Mouse (Mus musculus): ENCODE results near the gene Plekhh2. TPM values are rescaled to one million over a fixed set of nuclear protein-coding genes. Genes with fewer than 3 reads are reported as not detected.

Gene Plekhh2
- polyA plus RNA-seq, 1 experiment from 2014 or later: 8.0 TPM

GRCm38 (mm10) chr17:84650302-84651017, 138.8 kb downstream of the Plekhh2 start:
- H3K27me3 ChIP-seq (replicated peaks; ENCODE audit: control insufficient read depth, insufficient read depth, low read length): no peaks in the 10 kb centered on the region
- no peak overlapping the region for H3K9ac ChIP-seq (ENCODE audit: low read depth, low read length)
- 84% methylated on average over 9 of the region's 9 CpGs for WGBS
- H3K4me1 ChIP-seq (ENCODE audit: control insufficient read depth, insufficient read depth, low read length): 0 out of 2 replicates have a peak, but pooled peaks cover 3% of the 10 kb centered on the region
- ATAC-seq (ENCODE audit: low read depth) (no peak), DNase-seq (ENCODE audit: low spot score) (no peak)
- H3K4me2 ChIP-seq (ENCODE audit: low read depth, low read length): no peak overlapping the region
- no peak overlapping the region for H3K4me3 ChIP-seq (ENCODE audit: low read depth, low read length)
- H3K27ac ChIP-seq (replicated peaks; ENCODE audit: low read depth, low read length): no peak overlapping the region
- H3K36me3 ChIP-seq (ENCODE audit: control insufficient read depth, insufficient read depth, low read length): peaks cover 12% of the 10 kb centered on the region
- no peaks in the 10 kb centered on the region for H3K9me3 ChIP-seq (ENCODE audit: control insufficient read depth, low read length)

- ATAC-seq (ENCODE audit: low read depth): no peak
- Histone ChIP-seq H3K9ac (ENCODE audit: low read depth, low read length) (no peak overlapping the region), H3K4me1 (ENCODE audit: control insufficient read depth, insufficient read depth, low read length) (peaks cover 6% of the 10 kb centered on the region; the same call in 1 of the 2 replicates), H3K9me3 (ENCODE audit: control insufficient read depth, low read length) (no peaks in the 10 kb centered on the region), H3K27ac (replicated peaks; ENCODE audit: low read depth, low read length) (no peak overlapping the region), H3K36me3 (ENCODE audit: control insufficient read depth, insufficient read depth, low read length) (peaks cover 12% of the 10 kb centered on the region), H3K4me2 (ENCODE audit: low read depth, low read length) (no peak overlapping the region), H3K4me3 (ENCODE audit: low read depth, low read length) (no peak overlapping the region), H3K27me3 (replicated peaks; ENCODE audit: control insufficient read depth, insufficient read depth, low read length) (no peaks in the 10 kb centered on the region)
- DNase-seq (ENCODE audit: low spot score): no peak
- WGBS: 88% methylated on average over 9 of the region's 9 CpGs
Measured at GRCm38 (mm10) chr17:84653544-84653943, 141.8 kb downstream of the Plekhh2 start.

DNA sequence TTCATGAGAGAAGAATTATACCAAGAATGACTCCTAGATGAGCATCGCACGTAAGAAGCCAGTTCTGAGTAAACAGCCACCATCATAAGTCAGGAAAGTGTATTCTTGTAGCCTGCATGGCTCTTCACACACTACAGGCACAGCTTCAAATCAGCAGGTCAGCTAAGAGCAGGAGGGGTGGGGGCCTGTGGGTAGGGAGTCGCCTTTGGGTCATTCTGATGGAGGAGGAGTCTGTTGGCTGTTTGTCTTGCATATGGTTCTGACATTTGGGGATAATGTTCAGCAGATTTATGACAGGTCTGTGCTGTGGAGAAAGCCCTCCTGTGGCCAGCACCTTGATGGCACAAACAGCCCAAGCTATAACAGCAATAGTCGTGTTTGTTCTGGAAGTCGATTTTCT, 144.5 kb downstream of the Plekhh2 start:
- no peak overlapping the region for H3K9ac ChIP-seq (ENCODE audit: low read depth, low read length)
- no peak overlapping the region for H3K27ac ChIP-seq (replicated peaks; ENCODE audit: low read depth, low read length)
- H3K4me3 ChIP-seq (ENCODE audit: low read depth, low read length): no peak overlapping the region
- ATAC-seq (ENCODE audit: low read depth) (no peak), DNase-seq (ENCODE audit: low spot score) (no peak)
- WGBS: 74% methylated on average over 5 of the region's 5 CpGs
- H3K27me3 ChIP-seq (replicated peaks; ENCODE audit: control insufficient read depth, insufficient read depth, low read length): no peaks in the 10 kb centered on the region
- peaks cover 6% of the 10 kb centered on the region; the same call in 1 of the 2 replicates for H3K4me1 ChIP-seq (ENCODE audit: control insufficient read depth, insufficient read depth, low read length)
- no peak overlapping the region for H3K4me2 ChIP-seq (ENCODE audit: low read depth, low read length)
- H3K9me3 ChIP-seq (ENCODE audit: control insufficient read depth, low read length): no peaks in the 10 kb centered on the region
- peaks cover 12% of the 10 kb centered on the region for H3K36me3 ChIP-seq (ENCODE audit: control insufficient read depth, insufficient read depth, low read length)

DNA sequence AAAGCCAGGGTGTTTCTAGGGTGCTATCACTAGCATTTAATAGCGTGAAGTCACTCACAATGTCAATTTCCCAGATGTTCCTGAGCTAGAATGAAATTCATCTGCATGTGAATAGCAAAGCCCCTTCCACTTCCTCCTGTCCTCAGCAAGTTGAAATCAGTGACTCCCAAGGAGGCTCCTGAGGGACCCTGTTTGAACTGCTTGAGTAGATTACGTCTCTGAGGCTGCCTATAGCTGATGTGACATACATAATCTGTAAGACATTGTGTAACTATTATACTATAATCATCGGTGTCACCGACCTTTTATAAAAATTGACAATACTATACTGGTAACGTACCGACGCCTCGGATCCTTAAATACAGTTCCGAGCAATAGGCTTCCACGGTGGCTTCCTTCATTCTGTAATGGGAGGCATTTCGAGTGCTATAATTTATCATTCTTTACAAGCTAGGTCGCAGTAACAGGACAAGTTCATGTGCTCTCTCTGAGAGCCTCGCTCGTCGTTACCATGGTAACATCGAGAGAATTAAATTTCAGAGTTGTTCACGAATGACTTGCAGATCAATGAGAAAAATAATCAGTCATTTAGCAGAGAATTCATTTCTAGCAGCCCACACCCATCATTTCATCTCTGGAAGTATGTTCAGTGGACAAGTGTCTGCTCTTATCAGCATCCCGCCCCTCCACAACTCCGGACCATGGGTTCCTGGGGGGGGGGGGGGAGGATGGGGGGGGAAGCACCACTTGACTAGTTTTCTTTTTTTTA, 145.1 kb downstream of the Plekhh2 start:
- 64% methylated on average over 19 of the region's 19 CpGs for WGBS
- no peak overlapping the region for H3K4me3 ChIP-seq (ENCODE audit: low read depth, low read length)
- no peak overlapping the region for H3K9ac ChIP-seq (ENCODE audit: low read depth, low read length)
- no peaks in the 10 kb centered on the region for H3K27me3 ChIP-seq (replicated peaks; ENCODE audit: control insufficient read depth, insufficient read depth, low read length)
- H3K36me3 ChIP-seq (ENCODE audit: control insufficient read depth, insufficient read depth, low read length): peaks cover 12% of the 10 kb centered on the region
- H3K27ac ChIP-seq (replicated peaks; ENCODE audit: low read depth, low read length): no peak overlapping the region
- no peak for ATAC-seq (ENCODE audit: low read depth)
- no peaks in the 10 kb centered on the region for H3K9me3 ChIP-seq (ENCODE audit: control insufficient read depth, low read length)
- no peak for DNase-seq (ENCODE audit: low spot score)
- no peak overlapping the region for H3K4me2 ChIP-seq (ENCODE audit: low read depth, low read length)
- peaks cover 9% of the 10 kb centered on the region; the same call in 1 of the 2 replicates for H3K4me1 ChIP-seq (ENCODE audit: control insufficient read depth, insufficient read depth, low read length)

- H3K4me1 ChIP-seq (ENCODE audit: control insufficient read depth, insufficient read depth, low read length): peaks cover 12% of the 10 kb centered on the region; the same call in 1 of the 2 replicates
- no peak for DNase-seq (ENCODE audit: low spot score)
- ATAC-seq (ENCODE audit: low read depth): no peak
- H3K4me3 ChIP-seq (ENCODE audit: low read depth, low read length): no peak overlapping the region
- peaks cover 12% of the 10 kb centered on the region for H3K36me3 ChIP-seq (ENCODE audit: control insufficient read depth, insufficient read depth, low read length)
- no peak overlapping the region for H3K4me2 ChIP-seq (ENCODE audit: low read depth, low read length)
- H3K27me3 ChIP-seq (replicated peaks; ENCODE audit: control insufficient read depth, insufficient read depth, low read length): no peaks in the 10 kb centered on the region
- H3K9ac ChIP-seq (ENCODE audit: low read depth, low read length): no peak overlapping the region
- H3K9me3 ChIP-seq (ENCODE audit: control insufficient read depth, low read length): no peaks in the 10 kb centered on the region
- no peak overlapping the region for H3K27ac ChIP-seq (replicated peaks; ENCODE audit: low read depth, low read length)
- WGBS: 53% methylated on average over 3 of the region's 3 CpGs
Measured at GRCm38 (mm10) chr17:84657422-84657732, 145.7 kb downstream of the Plekhh2 start.

DNA sequence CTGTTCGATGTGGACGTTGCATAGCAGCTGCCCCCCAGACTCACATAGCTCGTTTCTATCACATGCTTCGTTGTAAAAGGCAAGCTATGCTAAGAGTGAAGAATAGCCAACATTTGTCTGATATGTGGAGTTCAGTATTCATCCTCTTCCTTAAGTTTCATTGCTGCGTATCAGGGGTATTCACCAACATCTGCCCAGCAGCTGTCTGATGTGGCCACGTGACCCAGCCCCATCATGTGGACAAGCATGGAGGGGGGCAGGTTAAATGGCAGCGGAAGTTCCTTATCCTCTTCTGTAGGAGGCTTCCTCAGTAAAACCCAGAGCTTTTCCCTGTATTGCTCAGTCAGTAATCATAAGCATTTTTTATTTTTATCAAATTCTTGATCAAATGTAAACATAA, 146.1 kb downstream of the Plekhh2 start:
- ATAC-seq (ENCODE audit: low read depth): no peak
- Histone ChIP-seq H3K9me3 (ENCODE audit: control insufficient read depth, low read length) (no peaks in the 10 kb centered on the region), H3K4me3 (ENCODE audit: low read depth, low read length) (no peak overlapping the region), H3K9ac (ENCODE audit: low read depth, low read length) (no peak overlapping the region), H3K4me2 (ENCODE audit: low read depth, low read length) (no peak overlapping the region), H3K27ac (replicated peaks; ENCODE audit: low read depth, low read length) (no peak overlapping the region), H3K27me3 (replicated peaks; ENCODE audit: control insufficient read depth, insufficient read depth, low read length) (no peaks in the 10 kb centered on the region), H3K36me3 (ENCODE audit: control insufficient read depth, insufficient read depth, low read length) (peaks cover 12% of the 10 kb centered on the region), H3K4me1 (ENCODE audit: control insufficient read depth, insufficient read depth, low read length) (peaks cover 12% of the 10 kb centered on the region; the same call in 1 of the 2 replicates)
- WGBS: 52% methylated on average over 7 of the region's 7 CpGs
- no peak for DNase-seq (ENCODE audit: low spot score)

GRCm38 (mm10) chr17:84658195-84658594, 146.5 kb downstream of the Plekhh2 start:
- 24% methylated on average over 5 of the region's 5 CpGs for WGBS
- no peaks in the 10 kb centered on the region for H3K9me3 ChIP-seq (ENCODE audit: control insufficient read depth, low read length)

GRCm38 (mm10) chr17:84658951-84659350, 147.3 kb downstream of the Plekhh2 start:
- Histone ChIP-seq H3K36me3 (ENCODE audit: control insufficient read depth, insufficient read depth, low read length) (0 out of 2 replicates have a peak, but pooled peaks cover under 1% of the 10 kb centered on the region), H3K27me3 (replicated peaks; ENCODE audit: control insufficient read depth, insufficient read depth, low read length) (no peaks in the 10 kb centered on the region), H3K9me3 (ENCODE audit: control insufficient read depth, low read length) (no peaks in the 10 kb centered on the region), H3K4me2 (ENCODE audit: low read depth, low read length) (no peak overlapping the region), H3K9ac (ENCODE audit: low read depth, low read length) (no peak overlapping the region), H3K27ac (replicated peaks; ENCODE audit: low read depth, low read length) (no peak overlapping the region), H3K4me1 (ENCODE audit: control insufficient read depth, insufficient read depth, low read length) (peaks cover 12% of the 10 kb centered on the region; the same call in 1 of the 2 replicates), H3K4me3 (ENCODE audit: low read depth, low read length) (no peak overlapping the region)
- 70% methylated on average over 8 of the region's 8 CpGs for WGBS
- ATAC-seq (ENCODE audit: low read depth): no peak
- no peak for DNase-seq (ENCODE audit: low spot score)

More at GRCm38 (mm10) chr17:84658195-84658594, 146.5 kb downstream of the Plekhh2 start:
- no peak for ATAC-seq (ENCODE audit: low read depth)
- Histone ChIP-seq H3K36me3 (ENCODE audit: control insufficient read depth, insufficient read depth, low read length) (peaks cover 8% of the 10 kb centered on the region), H3K9ac (ENCODE audit: low read depth, low read length) (no peak overlapping the region), H3K4me1 (ENCODE audit: control insufficient read depth, insufficient read depth, low read length) (peaks cover 12% of the 10 kb centered on the region; the same call in 1 of the 2 replicates), H3K4me3 (ENCODE audit: low read depth, low read length) (no peak overlapping the region), H3K4me2 (ENCODE audit: low read depth, low read length) (no peak overlapping the region), H3K27me3 (replicated peaks; ENCODE audit: control insufficient read depth, insufficient read depth, low read length) (no peaks in the 10 kb centered on the region), H3K27ac (replicated peaks; ENCODE audit: low read depth, low read length) (no peak overlapping the region)
- DNase-seq (ENCODE audit: low spot score): no peak
